Mouse (Mus musculus) liver, embryonic 11.5 days (tissue): ENCODE results near the gene Cfap97d2. TPM values are rescaled to one million over a fixed set of nuclear protein-coding genes. Genes with fewer than 3 reads are reported as not detected.

ENCODE experiments used
- ATAC-seq: fragments of 200-750 bp; cut with Nextera tagmentation; replicated peaks from 2 replicates; pipeline ENCODE4 v1.8.0; 2017; ENCODE audit warnings: moderate number of reproducible peaks, mild to moderate bottlenecking, moderate TSS enrichment, moderate library complexity; ENCODE audit not compliant: low FRiP score
- DNase-seq: peaks from one replicate; pipeline ENCODE4 v3.0.0-alpha.2; 2017; ENCODE audit warnings: low spot score
- H3K27ac ChIP-seq: fragments of 300-500 bp; sonication (generic); 2 replicates; pipeline ENCODE4 v1.5.1; 2014; ENCODE audit warnings: mild to moderate bottlenecking, low read depth, low read length, control low read depth
- H3K27me3 ChIP-seq: fragments of 300-500 bp; sonication (generic); replicated peaks from 2 replicates; pipeline ENCODE4 v1.6.1; 2014; ENCODE audit warnings: low read length, mixed read lengths; ENCODE audit not compliant: control insufficient read depth, insufficient read depth
- H3K36me3 ChIP-seq: fragments of 300-500 bp; sonication (generic); 2 replicates; pipeline ENCODE4 v1.6.1; 2014; ENCODE audit warnings: mild to moderate bottlenecking, low read length, moderate library complexity, mixed read lengths; ENCODE audit not compliant: control insufficient read depth, insufficient read depth
- H3K4me1 ChIP-seq: fragments of 300-500 bp; sonication (generic); replicated peaks from 2 replicates; pipeline ENCODE4 v1.6.1; 2014; ENCODE audit warnings: low read length, mixed read lengths; ENCODE audit not compliant: control insufficient read depth, insufficient read depth
- H3K4me2 ChIP-seq: fragments of 300-500 bp; sonication (generic); 2 replicates; pipeline ENCODE4 v1.6.1; 2014; ENCODE audit warnings: mild to moderate bottlenecking, control low read depth, moderate library complexity
- H3K4me3 ChIP-seq: fragments of 300-500 bp; sonication (generic); 2 replicates; pipeline ENCODE4 v1.5.1; 2014; ENCODE audit warnings: low read depth, low read length, control low read depth
- H3K9ac ChIP-seq: fragments of 300-500 bp; sonication (generic); 2 replicates; pipeline ENCODE4 v1.6.1; 2014; ENCODE audit warnings: low read depth, low read length, control low read depth
- H3K9me3 ChIP-seq: fragments of 300-500 bp; sonication (generic); 2 replicates; pipeline ENCODE4 v1.6.1; 2016; ENCODE audit warnings: low read length, inconsistent platforms, mixed read lengths; ENCODE audit not compliant: control insufficient read depth
- WGBS: fragments of 180-500 bp; shearing (Covaris S2); extraction: QIAGEN DNeasy Blood & Tissue Kit; methylation state at CpG from one replicate; pipeline ENCODE4 v1.1.7; 2014; 5-methylcytosine and 5-hydroxymethylcytosine counted together
- polyA plus RNA-seq: library from polyadenylated mRNA; unstranded; fragments of >200 nt; fragmentation: Nextera tagmentation; extraction: Ambion mirVana; gene quantifications from 2 replicates; pipeline ENCODE4 v1.2.1, GENCODE M21; 2014

Cfap97d2 gene
- polyA plus RNA-seq, 1 experiment from 2014 or later = not detected

GRCm38 (mm10) chr8:13780536-13780935 is 74.8 kb downstream of the Cfap97d2 start:
- Histone ChIP-seq H3K27ac (no peak overlapping the region), H3K4me1 (peaks cover 8% of the 10 kb centered on the region; the same call in 1 of the 2 replicates), H3K4me3 (no peak overlapping the region), H3K27me3 (no peaks in the 10 kb centered on the region), H3K36me3 (peaks cover 25% of the 10 kb centered on the region), H3K4me2 (no peak overlapping the region), H3K9ac (no peak overlapping the region), H3K9me3 (no peaks in the 10 kb centered on the region)
- 87% methylated on average over 3 of the region's 3 CpGs for WGBS
- DNase-seq (no peak), ATAC-seq (no peak)

DNA sequence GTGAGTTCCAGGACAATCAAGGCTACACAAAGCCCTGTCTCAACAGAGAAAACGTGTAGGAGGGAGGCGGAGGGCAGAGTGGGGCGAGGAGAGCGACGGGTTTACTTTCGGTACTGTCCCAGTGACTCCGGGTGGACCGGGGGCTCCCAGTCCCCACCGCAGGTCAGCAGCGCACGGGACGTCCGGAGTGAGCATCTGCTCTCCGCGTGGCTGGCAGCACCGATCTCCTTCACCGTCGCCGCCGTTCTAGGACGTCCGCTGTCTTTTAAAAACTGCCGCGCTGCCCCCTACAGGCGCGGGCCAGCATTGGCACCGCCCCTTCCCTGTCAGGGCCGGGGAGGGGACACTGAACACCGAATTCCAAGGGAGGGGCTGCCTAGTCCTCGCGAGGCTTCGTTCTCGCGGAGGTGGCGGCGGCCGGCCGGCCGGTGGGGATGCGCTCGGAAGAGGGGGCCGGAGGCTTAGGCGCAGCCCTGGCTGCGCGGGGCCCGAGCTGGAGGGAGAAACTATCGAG is 79.6 kb downstream of the Cfap97d2 start, which contains the start of gene Upf3a:
Gene Upf3a (plus strand): TSS at position 366 of the 514 bp plus-strand sequence.
- H3K36me3 ChIP-seq = peaks cover 5% of the 10 kb centered on the region
- WGBS = under 1% methylated on average over 47 of the region's 47 CpGs
- peak within 1 kb of the TSS; percentile 74 for H3K4me3 ChIP-seq
- no peaks in the 10 kb centered on the region for H3K9me3 ChIP-seq
- no peaks in the 10 kb centered on the region for H3K27me3 ChIP-seq
- DNase-seq (peak; percentile 95), ATAC-seq (peak; percentile 93)
- H3K4me2 ChIP-seq = peak within 1 kb of the TSS; percentile 86
- H3K4me1 ChIP-seq = peaks cover 12% of the 10 kb centered on the region
- peak within 1 kb of the TSS; percentile 91 for H3K9ac ChIP-seq
- peak within 1 kb of the TSS; percentile 95 for H3K27ac ChIP-seq

DNA sequence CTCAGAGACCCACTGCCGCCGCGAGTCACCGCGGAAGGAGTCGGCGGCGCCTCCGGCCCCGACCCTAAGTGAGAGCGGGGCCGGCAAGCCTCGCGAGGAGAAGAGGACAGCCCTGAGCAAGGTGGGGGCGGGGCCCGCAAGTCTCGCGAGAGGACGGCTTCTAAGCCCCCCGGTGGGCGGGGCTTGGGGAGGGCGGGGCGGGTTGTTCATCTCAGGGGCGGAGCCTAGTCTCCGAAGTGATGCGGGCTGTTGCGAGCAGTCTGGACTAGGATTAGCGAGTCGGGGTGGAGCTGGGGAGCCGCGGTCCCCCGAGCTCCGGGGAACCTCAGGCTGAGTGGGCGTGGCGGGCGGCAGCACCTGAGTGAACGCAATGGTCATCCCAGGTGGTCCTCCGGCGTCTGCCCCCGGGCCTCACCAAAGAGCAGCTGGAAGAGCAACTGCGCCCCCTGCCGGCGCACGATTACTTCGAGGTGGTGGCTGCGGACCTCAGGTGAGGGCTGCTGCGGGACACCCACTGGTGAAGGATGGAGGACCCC is 80.1 kb downstream of the Cfap97d2 start:
- Histone ChIP-seq H3K9ac (peak overlapping the region; percentile 91), H3K4me3 (peak overlapping the region; percentile 74), H3K9me3 (no peaks in the 10 kb centered on the region), H3K4me2 (peak overlapping the region; percentile 86), H3K36me3 (peaks cover 2% of the 10 kb centered on the region; the same call in 1 of the 2 replicates), H3K27me3 (no peaks in the 10 kb centered on the region), H3K27ac (peak overlapping the region; percentile 95), H3K4me1 (peaks cover 12% of the 10 kb centered on the region)
- ATAC-seq (peak; percentile 91), DNase-seq (peak; percentile 96)
- whole genome bisulfite sequencing = under 1% methylated on average over 39 of the region's 47 CpGs

DNA sequence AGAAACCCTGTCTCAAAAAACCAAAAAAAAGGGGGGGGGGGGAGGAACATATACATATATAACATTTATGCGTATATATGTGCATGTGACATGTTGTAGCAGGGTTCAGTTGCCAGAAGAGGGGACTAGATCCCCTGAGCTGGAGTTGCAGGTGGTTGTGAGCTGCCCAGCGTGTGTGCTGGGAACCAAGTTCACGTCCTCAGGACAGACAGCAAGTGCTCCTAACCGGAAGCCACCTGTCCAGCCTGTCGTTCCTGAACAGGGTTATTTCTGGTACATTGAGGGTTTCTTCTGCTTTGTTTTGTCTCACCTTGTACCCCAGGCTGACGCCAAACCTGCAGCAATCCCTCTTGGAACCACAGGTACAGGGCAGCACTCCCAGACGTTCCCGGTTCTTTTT is 83.9 kb downstream of the Cfap97d2 start:
- DNase-seq = no peak
- Histone ChIP-seq H3K4me2 (no peak overlapping the region), H3K4me3 (no peak overlapping the region), H3K9ac (no peak overlapping the region), H3K36me3 (peaks cover 8% of the 10 kb centered on the region; the same call in 1 of the 2 replicates), H3K4me1 (peaks cover 8% of the 10 kb centered on the region), H3K9me3 (no peaks in the 10 kb centered on the region), H3K27ac (no peak overlapping the region), H3K27me3 (no peaks in the 10 kb centered on the region)
- 94% methylated on average over 8 of the region's 8 CpGs for WGBS
- no peak for ATAC-seq

Other genes with a start within 250 kb of the Cfap97d2 start
- 3.8 and 5.5 TPM in 2 replicates for gene Gas6, start 211.4 kb upstream of the Cfap97d2 start, polyA plus RNA-seq
- gene 1700029H14Rik, start 143.4 kb upstream of the Cfap97d2 start, polyA plus RNA-seq = not detected in 2 replicates
- gene Rasa3, start 28.3 kb upstream of the Cfap97d2 start, polyA plus RNA-seq = 37.2 and 38.2 TPM in 2 replicates
- gene Cdc16, start 51.8 kb downstream of the Cfap97d2 start, polyA plus RNA-seq = 128 and 145 TPM in 2 replicates
- 31.7 and 32.3 TPM in 2 replicates for gene Upf3a, start 79.7 kb downstream of the Cfap97d2 start, polyA plus RNA-seq
- gene AF366264, start 132.5 kb downstream of the Cfap97d2 start, polyA plus RNA-seq = not detected in 2 replicates
- 39.4 and 46.0 TPM in 2 replicates for gene Champ1, start 163.8 kb downstream of the Cfap97d2 start, polyA plus RNA-seq
- gene Coprs, start 184.4 kb downstream of the Cfap97d2 start, polyA plus RNA-seq = 25.1 and 27.9 TPM in 2 replicates